Mouse (Mus musculus) thymus, postnatal 4 days (tissue): Measurements from ENCODE around the gene Slc44a2.
A peak's percentile ranks its signal among the peaks of the same experiment; 100 is the strongest.
"Not testable (repeated sequence)": the region's sequence is repeated elsewhere in the genome, so short reads cannot be mapped to it uniquely, and the experiment has no call there.

Source experiments
- DNase-seq: peaks from one replicate; pipeline ENCODE4 v3.0.0; 2021

Gene Slc44a2

DNA sequence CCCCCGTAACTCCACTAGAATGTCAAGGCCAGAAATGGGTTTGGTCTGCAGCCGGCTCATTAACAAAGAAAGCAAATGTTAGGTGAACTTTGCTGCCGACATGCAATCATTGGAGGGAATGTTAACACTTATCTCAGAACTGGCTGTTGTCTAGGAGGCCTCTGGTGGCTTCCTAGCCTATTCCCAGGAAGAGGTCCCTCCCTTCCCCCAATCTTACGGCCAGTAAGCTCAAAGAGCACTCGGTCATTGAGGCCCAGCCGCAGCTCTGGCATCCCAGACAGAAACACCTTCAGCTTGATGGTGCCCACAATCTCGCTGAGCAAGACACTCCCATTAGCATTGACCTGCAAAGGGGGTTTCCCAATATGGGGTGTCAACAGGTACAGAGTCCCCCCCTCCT, 15.4 kb upstream of the Slc44a2 start:
- DNase-seq, result no peak

- no peak for DNase-seq
Observed at GRCm38 (mm10) chr9:21309150-21309741, 11.3 kb upstream of the Slc44a2 start.

GRCm38 (mm10) chr9:21311695-21312094, 8.8 kb upstream of the Slc44a2 start:
- DNase-seq, result no peak

DNA sequence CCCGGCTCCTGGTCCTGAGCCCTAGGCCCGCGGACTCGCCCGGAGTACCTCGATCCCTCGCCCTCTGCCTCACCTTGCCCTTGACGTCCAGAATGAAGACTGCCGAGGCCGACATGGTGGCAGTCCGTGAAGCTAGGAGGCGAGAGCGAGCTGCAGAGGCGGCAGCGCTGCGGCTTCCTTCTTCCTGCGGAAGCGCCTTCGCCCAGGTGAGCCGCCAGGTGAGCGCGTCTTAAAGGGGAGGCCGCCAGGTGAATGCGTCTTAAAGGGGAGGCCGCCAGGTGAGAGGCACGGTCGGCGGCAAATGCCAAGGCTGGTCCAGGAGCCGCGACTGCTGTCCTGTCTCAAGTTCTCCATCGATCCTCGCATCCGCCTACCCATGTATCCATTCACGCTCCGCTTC, 8.4 kb upstream of the Slc44a2 start, which contains the start of gene Ap1m2:
TSS of gene Ap1m2 (minus strand) at position 204 of the 400 bp plus-strand sequence.
- DNase-seq, result peak; percentile 45

GRCm38 (mm10) chr9:21313394-21313793, 7.1 kb upstream of the Slc44a2 start:
- DNase-seq, result peak; percentile 97

- DNase-seq, result no peak
Observed at GRCm38 (mm10) chr9:21314367-21315140, 5.9 kb upstream of the Slc44a2 start.

GRCm38 (mm10) chr9:21315421-21315820, 5.1 kb upstream of the Slc44a2 start:
- DNase-seq, result no peak

DNA sequence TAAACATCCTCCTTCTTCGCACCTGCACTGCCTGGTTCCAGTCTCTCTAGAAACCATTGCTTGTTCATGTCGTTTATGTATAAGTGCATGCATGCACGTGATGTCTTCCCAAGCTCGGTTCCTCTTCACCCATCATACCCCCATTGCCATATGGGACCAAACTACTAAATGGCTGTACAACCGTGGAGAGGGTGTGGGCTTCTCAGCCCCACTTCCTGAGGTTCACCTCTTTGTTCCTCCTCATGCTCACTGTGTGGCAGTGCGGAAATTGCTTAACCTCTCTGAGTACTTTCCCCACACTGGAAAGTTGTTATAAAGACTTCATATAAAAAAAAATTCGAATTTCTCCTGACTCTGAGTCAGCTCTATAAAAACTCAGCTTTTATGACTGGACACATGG, 3.8 kb upstream of the Slc44a2 start:
- peak; percentile 54 for DNase-seq

- DNase-seq, result no peak
Observed at GRCm38 (mm10) chr9:21318792-21319191, 1.7 kb upstream of the Slc44a2 start.

DNA sequence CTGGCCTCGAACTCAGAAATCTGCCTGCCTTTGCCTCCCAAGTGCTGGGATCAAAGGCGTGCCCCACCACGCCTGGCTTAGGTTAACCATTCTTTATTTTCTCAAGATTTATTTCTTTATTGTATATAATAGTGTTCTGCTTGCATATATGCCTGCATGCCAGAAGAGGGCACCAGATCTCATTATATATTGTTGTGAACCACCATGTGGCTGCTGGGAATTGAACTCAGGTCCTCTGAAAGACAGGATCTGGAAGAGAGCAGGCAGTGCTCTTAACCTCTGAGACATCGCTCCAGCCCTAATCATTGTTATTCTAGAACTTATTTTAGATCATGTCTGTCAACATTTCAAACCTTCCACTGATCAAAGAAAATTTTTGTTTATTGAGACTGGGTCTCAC, 995 bp upstream of the Slc44a2 start:
- no peak for DNase-seq

DNA sequence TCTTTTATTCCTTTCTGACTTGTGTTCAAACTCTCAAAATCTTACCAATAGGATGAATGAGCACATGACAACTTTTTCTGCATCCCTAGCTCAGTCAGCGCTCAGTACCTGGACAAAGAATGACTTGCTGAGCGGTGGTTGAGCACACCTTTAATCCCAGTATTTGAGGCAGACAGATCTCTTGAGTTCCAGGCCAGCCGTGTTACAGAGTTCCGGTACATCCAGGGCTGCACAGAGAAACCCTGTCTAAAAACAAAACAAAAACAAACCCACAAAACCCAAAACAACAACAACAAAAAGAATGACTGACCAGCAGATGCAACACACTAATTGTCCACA, 249 bp upstream of the Slc44a2 start:
- DNase-seq, result no peak

DNA sequence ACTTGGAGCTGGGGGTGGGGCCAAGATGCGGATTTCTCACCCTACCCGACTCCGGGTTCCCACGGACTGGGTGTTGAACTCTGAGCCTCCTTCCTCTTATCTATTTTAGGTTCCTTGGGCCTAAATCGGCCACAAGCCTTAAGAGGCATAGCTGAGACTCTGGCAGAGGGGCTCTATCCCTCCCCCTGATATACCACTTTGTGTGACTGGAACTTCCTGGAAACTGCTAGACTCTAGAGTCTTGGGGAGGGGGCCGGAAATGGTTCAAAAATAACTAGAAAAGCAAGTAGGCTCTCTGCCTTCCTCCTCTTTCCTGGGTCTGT, 976 bp downstream of the Slc44a2 start:
- DNase-seq, result peak; percentile 64

- DNase-seq, result peak; percentile 73
Observed at GRCm38 (mm10) chr9:21322211-21322916, 1.9 kb downstream of the Slc44a2 start.

- DNase-seq, result not testable (repeated sequence)
Observed at GRCm38 (mm10) chr9:21322917-21323297, 2.4 kb downstream of the Slc44a2 start.

GRCm38 (mm10) chr9:21324269-21324668, 3.8 kb downstream of the Slc44a2 start:
- DNase-seq, result no peak

DNA sequence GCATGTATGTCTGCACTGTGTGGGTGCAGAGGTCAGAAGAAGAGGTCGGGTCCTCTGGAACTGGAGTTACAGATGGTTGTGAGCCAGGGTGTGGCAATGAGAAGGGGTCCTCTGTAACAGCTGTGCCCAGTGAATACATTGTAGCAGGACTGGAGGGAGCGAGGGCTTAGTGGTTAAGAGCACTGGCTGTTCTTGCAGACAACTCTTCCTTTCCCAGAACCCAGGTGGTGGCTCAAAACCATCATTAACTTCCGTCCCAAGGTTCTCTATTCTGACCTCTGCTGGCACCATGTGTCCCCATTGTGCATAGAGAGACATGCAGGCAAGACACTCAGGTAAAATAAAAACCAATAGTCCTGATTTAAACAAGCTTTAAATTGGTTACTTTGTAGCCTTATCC, 7.1 kb downstream of the Slc44a2 start:
- peak; percentile 43 for DNase-seq

- peak; percentile 61 for DNase-seq
Observed at GRCm38 (mm10) chr9:21328041-21328440, 7.5 kb downstream of the Slc44a2 start.

GRCm38 (mm10) chr9:21329041-21329440, 8.5 kb downstream of the Slc44a2 start:
- no peak for DNase-seq

DNA sequence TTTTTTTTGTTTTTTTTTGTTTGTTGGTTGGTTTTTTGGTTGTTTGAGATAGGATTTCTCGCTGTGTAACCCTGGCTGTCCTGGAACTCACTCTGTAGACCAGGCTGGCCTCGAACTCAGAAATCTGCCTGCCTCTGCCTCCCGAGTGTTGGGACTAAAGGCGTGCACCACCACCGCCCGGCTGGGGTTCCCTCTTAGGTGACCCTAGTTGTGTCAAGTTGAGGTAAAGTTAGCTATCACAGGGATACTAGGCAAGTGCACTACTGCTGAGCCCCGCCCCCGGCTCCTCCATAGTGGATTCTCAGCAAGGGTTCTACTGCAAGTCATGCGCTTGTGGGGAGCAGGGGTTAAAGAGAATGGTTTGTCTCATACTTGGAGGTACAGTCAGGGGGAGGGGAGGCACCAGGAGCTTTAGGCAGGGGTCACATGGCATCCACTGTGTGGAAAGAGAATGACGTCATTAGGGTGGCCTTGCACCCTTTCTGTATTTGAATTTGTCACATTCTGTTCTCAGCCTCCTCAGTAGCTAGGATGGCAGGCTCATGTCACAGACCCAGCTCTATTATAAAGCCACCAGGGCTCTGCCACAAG, 9.3 kb downstream of the Slc44a2 start:
- DNase-seq, result peak; percentile 58

DNA sequence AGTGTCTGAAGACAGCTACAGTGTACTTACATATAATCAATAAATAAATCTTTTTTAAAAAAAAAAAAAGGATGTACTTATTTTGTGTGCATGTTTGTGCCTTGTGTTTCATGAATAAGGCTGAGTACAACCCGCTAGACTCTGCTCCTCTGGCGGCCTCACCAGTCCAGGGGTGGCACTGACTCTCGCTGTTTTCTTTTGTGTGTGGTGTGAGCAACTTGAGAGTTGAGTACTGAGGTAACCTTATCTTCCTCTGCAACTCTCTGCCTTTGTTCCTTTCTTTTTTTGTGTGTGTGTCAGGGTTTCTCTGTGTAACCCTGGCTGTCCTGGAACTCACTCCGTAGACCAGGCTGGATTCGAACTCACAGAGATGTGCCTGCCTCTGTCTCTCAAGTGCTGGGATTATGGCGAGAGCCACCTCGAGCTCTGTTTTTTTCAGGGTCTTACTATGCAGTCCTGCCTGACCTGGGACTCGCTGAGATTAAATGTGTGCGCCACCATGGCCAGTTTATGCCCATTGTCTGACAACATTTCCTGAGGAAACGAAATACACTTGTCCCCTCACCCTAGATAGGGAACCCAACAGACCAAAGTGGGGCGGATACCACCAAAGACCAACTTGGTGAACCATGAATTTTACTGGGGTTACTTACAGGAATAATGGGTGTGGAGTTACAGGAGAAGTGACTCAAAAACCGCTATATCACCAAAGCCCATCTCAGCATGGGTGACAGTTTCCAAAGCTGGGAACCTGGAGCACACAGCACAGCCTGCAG, 11.1 kb downstream of the Slc44a2 start:
- peak; percentile 39 for DNase-seq

- DNase-seq, result peak; percentile 55
Observed at GRCm38 (mm10) chr9:21332161-21333061, 11.9 kb downstream of the Slc44a2 start.

- no peak for DNase-seq
Observed at GRCm38 (mm10) chr9:21333523-21333922, 13.0 kb downstream of the Slc44a2 start.
